Mouse (Mus musculus) midbrain, embryonic 11.5 days (tissue): ENCODE results near the gene Plscr1. TPM values are rescaled to one million over a fixed set of nuclear protein-coding genes. Genes with fewer than 3 reads are reported as not detected.

Source experiments
- ATAC-seq: fragments of 200-750 bp; cut with Nextera tagmentation; 2 replicates; pipeline ENCODE4 v1.8.0; 2017; ENCODE audit warnings: moderate TSS enrichment, moderate library complexity; ENCODE audit not compliant: low FRiP score
- DNase-seq: peaks from one replicate; pipeline ENCODE4 v3.0.0; 2015; ENCODE audit warnings: low spot score; ENCODE audit errors: missing footprints
- H3K27ac ChIP-seq: fragments of 300-500 bp; sonication (generic); 2 replicates; pipeline ENCODE4 v1.5.1; 2014; ENCODE audit warnings: low read depth, low read length
- H3K27me3 ChIP-seq: fragments of 300-500 bp; sonication (generic); 2 replicates; pipeline ENCODE4 v1.6.1; 2014; ENCODE audit warnings: mild to moderate bottlenecking, low read length, moderate library complexity, mixed read lengths; ENCODE audit not compliant: control insufficient read depth, insufficient read depth
- H3K36me3 ChIP-seq: fragments of 300-500 bp; sonication (generic); 2 replicates; pipeline ENCODE4 v1.6.1; 2014; ENCODE audit warnings: mild to moderate bottlenecking, low read length, moderate library complexity, mixed read lengths; ENCODE audit not compliant: control insufficient read depth, insufficient read depth
- H3K4me1 ChIP-seq: fragments of 300-500 bp; sonication (generic); 2 replicates; pipeline ENCODE4 v1.6.1; 2014; ENCODE audit warnings: low read length; ENCODE audit not compliant: control insufficient read depth, insufficient read depth
- H3K4me2 ChIP-seq: fragments of 300-500 bp; sonication (generic); 2 replicates; pipeline ENCODE4 v1.6.1; 2014; ENCODE audit warnings: mild to moderate bottlenecking, moderate library complexity
- H3K4me3 ChIP-seq: fragments of 300-500 bp; sonication (generic); 2 replicates; pipeline ENCODE4 v1.5.1; 2014; ENCODE audit warnings: low read depth, low read length
- H3K9ac ChIP-seq: fragments of 300-500 bp; sonication (generic); 2 replicates; pipeline ENCODE4 v1.6.1; 2014; ENCODE audit warnings: low read length
- H3K9me3 ChIP-seq: fragments of 300-500 bp; sonication (generic); 2 replicates; pipeline ENCODE4 v1.6.1; 2016; ENCODE audit warnings: low read length; ENCODE audit not compliant: control insufficient read depth
- WGBS: fragments of 180-500 bp; shearing (Covaris S2); extraction: QIAGEN DNeasy Blood & Tissue Kit; methylation state at CpG from one replicate; pipeline ENCODE4 v1.1.7; 2014; 5-methylcytosine and 5-hydroxymethylcytosine counted together
- polyA plus RNA-seq: library from polyadenylated mRNA; unstranded; fragments of >200 nt; fragmentation: Nextera tagmentation; extraction: Ambion mirVana; gene quantifications from 2 replicates; pipeline ENCODE4 v1.2.1, GENCODE M21; 2014

Plscr1 gene
- polyA plus RNA-seq, 1 experiment from 2014 or later: 26.3 TPM

- Histone ChIP-seq H3K4me3 (no peak overlapping the region), H3K9me3 (no peaks in the 10 kb centered on the region), H3K27ac (no peak overlapping the region), H3K27me3 (no peaks in the 10 kb centered on the region), H3K36me3 (no peaks in the 10 kb centered on the region), H3K4me1 (no peaks in the 10 kb centered on the region), H3K4me2 (no peak overlapping the region), H3K9ac (no peak overlapping the region)
- peak; percentile 40; the same call in 1 of the 2 replicates for ATAC-seq
- no peak for DNase-seq
- whole genome bisulfite sequencing: 44% methylated on average over 7 of the region's 7 CpGs
These were observed 33.1 kb downstream of the Plscr1 start for GRCm38 (mm10) chr9:92282563-92283171.

- Histone ChIP-seq H3K27me3 (no peaks in the 10 kb centered on the region), H3K36me3 (no peaks in the 10 kb centered on the region), H3K27ac (no peak overlapping the region), H3K4me3 (no peak overlapping the region), H3K4me2 (no peak overlapping the region), H3K9ac (no peak overlapping the region), H3K9me3 (no peaks in the 10 kb centered on the region), H3K4me1 (no peaks in the 10 kb centered on the region)
- WGBS: 76% methylated on average over 3 of the region's 3 CpGs
- DNase-seq (no peak), ATAC-seq (no peak)
These were observed 40.1 kb downstream of the Plscr1 start for GRCm38 (mm10) chr9:92289675-92290074.

GRCm38 (mm10) chr9:92292169-92292568 lies 42.6 kb downstream of the Plscr1 start:
- Histone ChIP-seq H3K4me2 (no peak overlapping the region), H3K27ac (no peak overlapping the region), H3K36me3 (no peaks in the 10 kb centered on the region), H3K27me3 (no peaks in the 10 kb centered on the region), H3K4me1 (no peaks in the 10 kb centered on the region), H3K9ac (no peak overlapping the region), H3K9me3 (no peaks in the 10 kb centered on the region), H3K4me3 (no peak overlapping the region)
- DNase-seq (no peak), ATAC-seq (no peak)
- WGBS: 61% methylated on average over 2 of the region's 2 CpGs

- H3K27me3 ChIP-seq: no peaks in the 10 kb centered on the region
- no peak overlapping the region for H3K27ac ChIP-seq
- no peak for ATAC-seq
- no peak overlapping the region for H3K4me3 ChIP-seq
- H3K4me2 ChIP-seq: no peak overlapping the region
- no peak overlapping the region for H3K9ac ChIP-seq
- 77% methylated on average over 3 of the region's 3 CpGs for WGBS
- DNase-seq: no peak
- no peaks in the 10 kb centered on the region for H3K4me1 ChIP-seq
- H3K9me3 ChIP-seq: no peaks in the 10 kb centered on the region
- H3K36me3 ChIP-seq: no peaks in the 10 kb centered on the region
These were observed 43.4 kb downstream of the Plscr1 start for GRCm38 (mm10) chr9:92292922-92293321.

DNA sequence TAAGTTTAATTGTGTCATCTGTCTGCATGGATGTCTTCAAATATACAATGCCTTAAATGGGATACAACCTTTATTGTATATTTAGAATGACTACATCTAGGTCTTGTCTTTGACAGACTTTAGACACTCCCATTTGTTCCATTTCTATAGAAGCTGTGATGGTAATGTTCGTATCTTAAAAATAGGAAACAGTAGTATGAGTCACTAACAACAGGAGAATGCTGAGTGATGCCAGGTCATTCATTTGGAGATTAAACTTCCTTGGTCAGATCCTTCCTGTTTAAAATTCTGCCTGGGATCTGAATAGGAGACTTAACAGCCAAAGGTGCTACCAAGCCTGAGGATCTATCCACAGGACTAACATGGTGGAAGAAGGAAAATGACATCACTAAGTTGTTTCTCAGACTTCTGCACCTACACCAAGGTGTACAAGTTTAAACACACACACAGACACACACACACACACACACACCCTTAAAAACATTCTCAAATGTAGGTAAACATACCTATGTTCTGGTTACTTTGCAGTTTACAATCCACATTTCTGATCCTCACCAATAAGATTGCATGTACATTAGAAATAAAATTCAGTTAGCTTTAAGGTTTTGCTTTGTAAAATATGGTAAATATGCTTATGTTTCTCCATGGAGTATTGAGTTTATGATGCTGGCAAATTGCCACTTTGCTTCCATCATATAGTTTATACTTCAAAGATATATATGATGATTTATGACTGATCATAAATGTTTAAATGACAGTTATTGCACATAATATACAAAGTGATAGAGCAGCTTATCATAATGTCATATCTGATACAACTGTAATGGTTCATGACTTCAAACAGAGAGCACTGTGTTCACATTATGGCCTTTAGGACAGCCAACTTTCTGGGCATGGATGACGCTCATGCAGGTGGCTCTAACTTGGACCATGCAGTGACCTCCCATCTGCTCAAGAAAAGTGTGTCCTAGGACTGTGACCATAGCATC lies 44.3 kb downstream of the Plscr1 start:
- no peaks in the 10 kb centered on the region for H3K27me3 ChIP-seq
- H3K27ac ChIP-seq: no peak overlapping the region
- H3K4me2 ChIP-seq: no peak overlapping the region
- no peak for DNase-seq
- H3K4me1 ChIP-seq: no peaks in the 10 kb centered on the region
- H3K36me3 ChIP-seq: no peaks in the 10 kb centered on the region
- ATAC-seq: no peak
- 88% methylated on average over 2 of the region's 2 CpGs for WGBS
- H3K9ac ChIP-seq: no peak overlapping the region
- no peak overlapping the region for H3K4me3 ChIP-seq
- no peaks in the 10 kb centered on the region for H3K9me3 ChIP-seq

DNA sequence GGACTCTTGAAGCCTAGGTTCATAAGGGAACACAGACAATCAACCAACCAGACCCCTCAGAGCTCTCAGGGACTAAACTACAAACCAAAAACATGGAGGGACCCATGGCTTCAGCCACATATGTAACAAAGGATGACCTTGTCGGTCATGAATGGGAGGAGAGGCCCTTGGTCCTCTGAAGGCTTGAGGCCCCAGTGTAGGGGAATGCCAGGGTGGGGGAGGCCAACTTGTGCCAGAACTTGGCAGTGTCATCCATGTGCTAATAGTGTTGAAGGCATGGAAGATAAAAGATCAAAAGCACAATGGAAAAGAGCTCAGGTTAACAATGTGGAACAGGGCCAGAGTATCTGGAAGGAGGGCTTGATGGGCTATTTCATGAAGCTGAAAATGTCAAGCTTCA lies 48.7 kb downstream of the Plscr1 start:
- Histone ChIP-seq H3K4me2 (no peak overlapping the region), H3K4me1 (no peaks in the 10 kb centered on the region), H3K27ac (no peak overlapping the region), H3K9me3 (no peaks in the 10 kb centered on the region), H3K36me3 (no peaks in the 10 kb centered on the region), H3K27me3 (no peaks in the 10 kb centered on the region), H3K4me3 (no peak overlapping the region), H3K9ac (no peak overlapping the region)
- ATAC-seq: no peak
- 78% methylated on average over 1 of the region's 1 CpGs for WGBS
- no peak for DNase-seq

DNA sequence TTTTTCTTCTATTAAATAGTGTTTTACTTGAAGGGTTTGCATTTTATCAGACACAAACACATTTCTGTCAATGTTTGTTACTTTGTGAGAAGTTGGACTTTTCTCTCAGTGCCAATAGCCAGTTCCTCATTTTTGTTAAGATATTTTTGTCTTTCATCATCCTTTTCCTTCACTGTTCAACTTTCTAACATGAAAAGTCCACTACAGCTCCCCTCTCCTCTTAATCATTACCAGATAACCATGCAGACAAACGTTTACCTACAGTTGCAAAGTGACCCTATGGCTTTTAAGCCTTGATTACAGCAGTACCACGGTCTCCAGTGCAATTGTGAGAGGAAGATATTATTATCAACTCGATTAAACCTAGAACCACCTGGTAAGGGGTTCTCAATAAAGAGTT lies 51.7 kb downstream of the Plscr1 start:
- no peak overlapping the region for H3K4me2 ChIP-seq
- H3K9ac ChIP-seq: no peak overlapping the region
- no peak overlapping the region for H3K4me3 ChIP-seq
- no peak overlapping the region for H3K27ac ChIP-seq
- H3K36me3 ChIP-seq: no peaks in the 10 kb centered on the region
- WGBS: 70% methylated on average over 3 of the region's 3 CpGs
- no peaks in the 10 kb centered on the region for H3K27me3 ChIP-seq
- H3K4me1 ChIP-seq: no peaks in the 10 kb centered on the region
- DNase-seq (no peak), ATAC-seq (no peak)
- no peaks in the 10 kb centered on the region for H3K9me3 ChIP-seq

GRCm38 (mm10) chr9:92305075-92305474 lies 55.5 kb downstream of the Plscr1 start:
- Histone ChIP-seq H3K9me3 (no peaks in the 10 kb centered on the region), H3K4me1 (no peaks in the 10 kb centered on the region), H3K4me3 (no peak overlapping the region), H3K27me3 (no peaks in the 10 kb centered on the region), H3K9ac (no peak overlapping the region), H3K4me2 (no peak overlapping the region), H3K36me3 (no peaks in the 10 kb centered on the region), H3K27ac (no peak overlapping the region)
- WGBS: 74% methylated on average over 8 of the region's 8 CpGs
- DNase-seq: no peak
- ATAC-seq: no peak

DNA sequence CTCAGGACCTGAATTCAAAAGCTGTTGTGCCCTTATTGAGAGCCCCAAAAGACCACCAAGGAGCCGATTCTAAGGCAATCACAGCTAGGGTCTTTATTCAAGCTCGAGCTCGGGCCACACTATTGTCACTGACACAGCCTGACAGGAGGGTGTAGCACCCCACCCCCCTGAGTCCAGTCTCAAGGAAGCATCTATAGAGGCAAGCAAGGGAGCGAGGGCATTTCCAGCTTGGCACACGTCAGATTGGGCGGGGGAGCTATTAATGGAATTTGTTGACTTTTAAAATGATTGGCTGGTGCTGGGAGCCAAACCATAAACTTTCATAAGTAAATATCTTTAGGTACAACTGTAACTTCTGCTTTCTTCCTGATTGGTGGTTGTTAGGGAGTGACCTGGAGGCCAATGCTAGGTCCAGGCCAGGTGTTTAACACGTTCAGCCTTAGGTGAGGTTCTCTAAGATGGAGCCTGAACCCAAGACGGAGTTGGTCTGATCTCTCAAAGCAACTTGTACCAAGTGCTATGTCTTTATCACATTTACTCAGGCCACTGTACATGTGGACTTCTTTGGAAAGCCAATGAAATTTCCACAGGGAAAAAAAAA lies 56.2 kb downstream of the Plscr1 start:
- Histone ChIP-seq H3K4me3 (no peak overlapping the region), H3K9me3 (no peaks in the 10 kb centered on the region), H3K27ac (no peak overlapping the region), H3K36me3 (no peaks in the 10 kb centered on the region), H3K9ac (no peak overlapping the region), H3K4me1 (no peaks in the 10 kb centered on the region), H3K4me2 (no peak overlapping the region), H3K27me3 (no peaks in the 10 kb centered on the region)
- DNase-seq (no peak), ATAC-seq (no peak)
- 74% methylated on average over 8 of the region's 8 CpGs for WGBS
